Mouse (Mus musculus): Measurements from ENCODE around the gene Scmh1.
"Not testable (repeated sequence)": the region's sequence is repeated elsewhere in the genome, so short reads cannot be mapped to it uniquely, and the experiment has no call there.

The Scmh1 gene

GRCm38 (mm10) chr4:120405144-120405805, at the start of gene Scmh1:
Gene Scmh1, plus strand, starts transcription at chr4:120405281.
- peak; percentile 78 for DNase-seq

- DNase-seq, result peak; percentile 5
Observed at GRCm38 (mm10) chr4:120360011-120360521, 45.0 kb upstream of the Scmh1 start.

- no peak for DNase-seq
Observed at GRCm38 (mm10) chr4:120364729-120365128, 40.4 kb upstream of the Scmh1 start.

- no peak for DNase-seq
Observed at GRCm38 (mm10) chr4:120365456-120365855, 39.6 kb upstream of the Scmh1 start.

GRCm38 (mm10) chr4:120368031-120368430, 37.0 kb upstream of the Scmh1 start:
- no peak for DNase-seq

GRCm38 (mm10) chr4:120368663-120369062, 36.4 kb upstream of the Scmh1 start:
- peak; percentile 69 for DNase-seq

GRCm38 (mm10) chr4:120369156-120369555, 35.9 kb upstream of the Scmh1 start:
- DNase-seq, result peak; percentile 30

- DNase-seq, result no peak
Observed at GRCm38 (mm10) chr4:120369861-120370366, 35.2 kb upstream of the Scmh1 start.

- DNase-seq, result no peak
Observed at GRCm38 (mm10) chr4:120372838-120373237, 32.2 kb upstream of the Scmh1 start.

- DNase-seq, result no peak
Observed at GRCm38 (mm10) chr4:120373813-120374212, 31.3 kb upstream of the Scmh1 start.

- peak; percentile 61 for DNase-seq
Observed at GRCm38 (mm10) chr4:120380811-120381391, 24.2 kb upstream of the Scmh1 start.

- no peak for DNase-seq
Observed at GRCm38 (mm10) chr4:120385496-120385895, 19.6 kb upstream of the Scmh1 start.

GRCm38 (mm10) chr4:120387496-120387895, 17.6 kb upstream of the Scmh1 start:
- peak; percentile 45 for DNase-seq

GRCm38 (mm10) chr4:120387968-120388367, 17.1 kb upstream of the Scmh1 start:
- no peak for DNase-seq

GRCm38 (mm10) chr4:120388998-120389542, 16.0 kb upstream of the Scmh1 start:
- DNase-seq, result no peak

- no peak for DNase-seq
Observed at GRCm38 (mm10) chr4:120389546-120389945, 15.5 kb upstream of the Scmh1 start.

- DNase-seq, result no peak
Observed at GRCm38 (mm10) chr4:120391591-120391990, 13.5 kb upstream of the Scmh1 start.

GRCm38 (mm10) chr4:120392341-120392740, 12.7 kb upstream of the Scmh1 start:
- no peak for DNase-seq

- no peak for DNase-seq
Observed at GRCm38 (mm10) chr4:120392748-120393147, 12.3 kb upstream of the Scmh1 start.

- no peak for DNase-seq
Observed at GRCm38 (mm10) chr4:120400251-120400650, 4.8 kb upstream of the Scmh1 start.

- DNase-seq, result not testable (repeated sequence)
Observed at GRCm38 (mm10) chr4:120402105-120402504, 3.0 kb upstream of the Scmh1 start.

- no peak for DNase-seq
Observed at GRCm38 (mm10) chr4:120404247-120404646, 834 bp upstream of the Scmh1 start.

GRCm38 (mm10) chr4:120404778-120405143, 320 bp upstream of the Scmh1 start:
- peak; percentile 40 for DNase-seq
